12 mouse cellular contexts compared by ENCODE assay signal in the genomic region with DNA sequence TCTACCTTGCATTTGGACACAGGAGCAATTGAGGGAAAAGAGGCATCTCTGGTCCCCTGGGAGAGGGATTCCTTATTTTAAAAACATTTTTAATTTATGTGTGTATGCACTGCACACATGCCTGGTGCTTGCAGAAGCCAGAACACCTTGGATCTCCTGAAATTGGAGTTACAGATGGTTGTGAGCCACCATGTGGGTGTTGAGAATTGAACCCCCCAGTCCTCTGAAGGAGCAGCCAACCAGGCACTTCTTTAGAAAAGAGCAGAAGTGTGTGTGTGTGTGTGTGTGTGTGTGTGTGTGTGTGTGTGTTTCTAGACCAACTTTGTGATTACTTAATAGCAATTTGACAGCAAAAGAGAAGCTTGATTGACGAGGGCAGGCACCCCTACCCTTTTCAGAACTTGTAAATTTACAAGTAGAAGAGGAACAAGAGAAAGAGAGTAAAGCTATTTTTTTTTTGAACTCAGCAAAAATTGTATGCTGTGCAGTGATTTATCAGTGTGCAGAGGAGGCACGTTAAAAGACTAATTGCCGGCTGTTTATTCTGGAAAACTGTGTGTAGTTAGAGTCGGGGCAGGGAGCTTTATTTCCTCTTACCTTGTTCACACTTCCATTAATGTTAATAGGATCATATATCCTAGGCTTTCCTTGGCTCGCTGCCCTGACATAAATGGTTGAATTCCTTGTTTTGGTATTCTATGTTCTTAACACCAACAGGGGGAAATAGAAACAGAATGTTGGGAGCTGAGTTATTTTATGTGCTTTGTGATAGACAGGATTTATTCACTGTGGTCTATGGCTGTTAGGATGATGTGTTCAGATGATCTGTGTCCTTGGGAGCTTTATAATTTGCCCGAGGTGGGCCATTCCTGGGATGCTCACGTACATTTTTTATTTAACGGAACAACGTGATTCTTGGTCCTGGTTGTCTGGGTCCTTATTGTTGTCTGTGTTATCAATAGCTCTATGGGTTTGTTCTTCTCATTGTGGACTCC. TPM values are rescaled to one million over a fixed set of nuclear protein-coding genes. Genes with fewer than 3 reads are reported as not detected.
DNase-seq lines count a peak whose midpoint lies in the region; ATAC-seq and TF ChIP-seq lines count a peak whose summit lies in the region.
"Had no signal": no experiment of that assay in that cellular context is flagged by ENCODE, and none has a peak within 500 bp of the region (broad histone marks: within the 10 kb centered on the region; RNA-seq: fewer than 3 reads in every experiment).

No protein-coding gene starts in this region.

- H3K4me1 ChIP-seq in kidney, embryonic 15.5 days, result peaks cover 27% of the 10 kb centered on the region
- H3K4me1 ChIP-seq in kidney, adult 2 months (ENCODE audit: control insufficient read depth, insufficient read depth, low read length), result no peaks in the 10 kb centered on the region
- no peaks in the 10 kb centered on the region for H3K4me1 ChIP-seq in midbrain, embryonic 11.5 days (ENCODE audit: control insufficient read depth, insufficient read depth, low read length)
- peaks cover 9% of the 10 kb centered on the region; the same call in 1 of the 2 replicates for H3K4me1 ChIP-seq in midbrain, embryonic 10.5 days

- no peak for TF ChIP-seq CTCF in kidney, adult 2 months (conservative IDR thresholded peaks at IDR 0.05; ENCODE audit: insufficient read depth, insufficient read length, low read depth, low read length)

- peak overlapping the region; percentile 4; the same call in 1 of the 2 replicates for H3K27ac ChIP-seq in kidney, embryonic 15.5 days
- H3K27ac ChIP-seq in kidney, adult 2 months (ENCODE audit: insufficient read depth, low read depth, low read length), result no peak overlapping the region
- H3K27ac ChIP-seq in midbrain, embryonic 11.5 days (ENCODE audit: low read depth, low read length), result no peak overlapping the region
- no peak overlapping the region for H3K27ac ChIP-seq in midbrain, embryonic 10.5 days (replicated peaks)
- H3K27ac ChIP-seq: liver, embryonic 12.5 days had no signal

- H3K27me3 ChIP-seq in kidney, embryonic 15.5 days, result no peaks in the 10 kb centered on the region
- H3K27me3 ChIP-seq in kidney, adult 2 months (replicated peaks; ENCODE audit: control insufficient read depth, insufficient read depth, low read length), result no peaks in the 10 kb centered on the region
- no peaks in the 10 kb centered on the region for H3K27me3 ChIP-seq in midbrain, embryonic 11.5 days (ENCODE audit: control insufficient read depth, insufficient read depth, low read length)
- no peaks in the 10 kb centered on the region for H3K27me3 ChIP-seq in midbrain, embryonic 10.5 days (ENCODE audit: low read depth, poor library complexity, severe bottlenecking)
- H3K27me3 ChIP-seq: liver, embryonic 12.5 days had no signal

- no peaks in the 10 kb centered on the region for H3K36me3 ChIP-seq in kidney, embryonic 15.5 days
- H3K36me3 ChIP-seq in kidney, adult 2 months (ENCODE audit: control insufficient read depth, insufficient read depth, low read length), result no peaks in the 10 kb centered on the region
- no peaks in the 10 kb centered on the region for H3K36me3 ChIP-seq in midbrain, embryonic 11.5 days (ENCODE audit: control insufficient read depth, insufficient read depth, low read length)
- no peaks in the 10 kb centered on the region for H3K36me3 ChIP-seq in midbrain, embryonic 10.5 days
- H3K36me3 ChIP-seq: liver, embryonic 12.5 days had no signal

- no peak for TF ChIP-seq POLR2A in kidney, adult 2 months (IDR thresholded peaks at IDR 0.05; ENCODE audit: low read depth, low read length)

- no peak overlapping the region for H3K4me2 ChIP-seq in kidney, embryonic 15.5 days
- no peak overlapping the region for H3K4me2 ChIP-seq in midbrain, embryonic 11.5 days
- H3K4me2 ChIP-seq: heart, embryonic 11.5 days; liver, embryonic 12.5 days had no signal

- no peak overlapping the region for H3K4me3 ChIP-seq in kidney, embryonic 15.5 days (replicated peaks)
- H3K4me3 ChIP-seq in kidney, adult 2 months (ENCODE audit: insufficient read depth, low read depth, low read length), result no peak overlapping the region
- no peak overlapping the region for H3K4me3 ChIP-seq in midbrain, embryonic 11.5 days (ENCODE audit: low read depth, low read length)
- H3K4me3 ChIP-seq in midbrain, embryonic 10.5 days, result no peak overlapping the region
- H3K4me3 ChIP-seq: liver, embryonic 12.5 days had no signal

- no peak overlapping the region for H3K9ac ChIP-seq in kidney, embryonic 15.5 days
- H3K9ac ChIP-seq in midbrain, embryonic 11.5 days (ENCODE audit: low read length), result no peak overlapping the region
- H3K9ac ChIP-seq: liver, embryonic 12.5 days had no signal

- no peaks in the 10 kb centered on the region for H3K9me3 ChIP-seq in kidney, embryonic 15.5 days (replicated peaks)
- no peaks in the 10 kb centered on the region for H3K9me3 ChIP-seq in midbrain, embryonic 11.5 days (ENCODE audit: control insufficient read depth, low read length)
- no peaks in the 10 kb centered on the region for H3K9me3 ChIP-seq in midbrain, embryonic 10.5 days (replicated peaks)
- H3K9me3 ChIP-seq: liver, embryonic 12.5 days had no signal

- 32% methylated on average over 9 of the region's 9 CpGs for WGBS in kidney, embryonic 15.5 days
- WGBS in kidney, adult 2 months, result 41% methylated on average over 9 of the region's 9 CpGs
- 81% methylated on average over 9 of the region's 9 CpGs for WGBS in midbrain, embryonic 11.5 days
- WGBS in midbrain, embryonic 10.5 days, result 81% methylated on average over 9 of the region's 9 CpGs

- ATAC-seq in kidney, embryonic 15.5 days (replicated peaks; ENCODE audit: low FRiP score), result peak; percentile 49; the same call in 1 of the 2 replicates
- ATAC-seq in midbrain, embryonic 11.5 days (ENCODE audit: low FRiP score), result no peak
- ATAC-seq: liver, embryonic 12.5 days had no signal

- peak; percentile 2 for DNase-seq in embryo, embryonic 11 days
- no peak for DNase-seq in embryo, embryonic 10 days (ENCODE audit: low spot score)
- no peak for DNase-seq in kidney, adult 2 months
- peak; percentile 23 for DNase-seq in midbrain, embryonic 11.5 days (ENCODE audit: low spot score, missing footprints)
- no peak for DNase-seq in midbrain, embryonic 10.5 days (ENCODE audit: low spot score)
- DNase-seq in right cerebral cortex, adult 2 months (ENCODE audit: low spot score in 2 of 2), result peak; percentile 47 to 61
- DNase-seq in testis, postnatal 10 days (ENCODE audit: low spot score), result no peak
- DNase-seq: kidney, postnatal 25 days; thymus, postnatal 25 days had no signal

RNA-seq across cellular contexts. Expression of a gene that starts 25.0 kb away (rescaled TPM):
- 8.2 and 8.3 TPM in 2 replicates for polyA plus RNA-seq in kidney, embryonic 15.5 days (2015; fragmentation: Nextera tagmentation; extraction: Ambion mirVana)
- polyA plus RNA-seq in kidney, adult 2 months (2012; rRNA removed), result 1.0 and 1.3 TPM in 2 replicates
- polyA plus RNA-seq in midbrain, embryonic 11.5 days (2014; fragmentation: Nextera tagmentation; extraction: Ambion mirVana), result 19.4 and 20.0 TPM in 2 replicates
- polyA plus RNA-seq in midbrain, embryonic 10.5 days (2016; fragmentation: Nextera tagmentation; extraction: Ambion mirVana), result 15.1 and 18.1 TPM in 2 replicates

Comparison
In these comparisons a context has a peak if more than half of its experiments do, and no peak if none do; other contexts are left out.
1. DNase-seq: peak in embryo, embryonic 11 days (single experiment), midbrain, embryonic 11.5 days (single experiment) and right cerebral cortex, adult 2 months (2 of 2); none in embryo, embryonic 10 days (single experiment), kidney, adult 2 months (single experiment), midbrain, embryonic 10.5 days (single experiment) and testis, postnatal 10 days (single experiment).